Mouse (Mus musculus) thymus, adult 2 months (tissue): ENCODE measurements at regions not wholly inside any gene's neighbourhood (a gene's known extent, or its start where the extent isn't known, plus 50 kb on each side); places are given as distances from the start of the nearest gene placed in this dataset.
"Not testable (repeated sequence)": the region's sequence is repeated elsewhere in the genome, so short reads cannot be mapped to it uniquely, and the experiment has no call there.

Source experiments
- DNase-seq: peaks from one replicate; pipeline ENCODE4 v3.0.0; 2021
- H3K27ac ChIP-seq: fragments of 200-500 bp; 2 replicates; pipeline ENCODE4 v1.5.1; 2012; ENCODE audit warnings: low read length, control low read depth; ENCODE audit not compliant: control insufficient read depth, insufficient read depth
- H3K27me3 ChIP-seq: fragments of 200-500 bp; 2 replicates; pipeline ENCODE4 v1.6.1; 2012; ENCODE audit warnings: mild to moderate bottlenecking, low read length, moderate library complexity, mixed read lengths; ENCODE audit not compliant: control insufficient read depth, insufficient read depth
- H3K36me3 ChIP-seq: fragments of 200-500 bp; 2 replicates; pipeline ENCODE4 v1.6.1; 2012; ENCODE audit warnings: mild to moderate bottlenecking, low read length, moderate library complexity; ENCODE audit not compliant: control insufficient read depth, insufficient read depth
- H3K4me1 ChIP-seq: fragments of 200-500 bp; replicated peaks from 2 replicates; pipeline ENCODE4 v1.6.1; 2012; ENCODE audit warnings: low read length; ENCODE audit not compliant: control insufficient read depth, insufficient read depth
- H3K4me3 ChIP-seq: fragments of 200-500 bp; 2 replicates; pipeline ENCODE4 v1.5.1; 2012; ENCODE audit warnings: mild to moderate bottlenecking, low read length, control low read depth, moderate library complexity; ENCODE audit not compliant: control insufficient read depth, insufficient read depth
- CTCF ChIP-seq: fragments of 200-500 bp; IDR thresholded peaks from 2 replicates; pipeline ENCODE4 v1.5.1; 2012; ENCODE audit warnings: mild to moderate bottlenecking, control low read depth, low read length, moderate library complexity, borderline replicate concordance; ENCODE audit not compliant: control insufficient read depth, poor library complexity, insufficient read depth; ENCODE audit errors: extremely low read depth
- POLR2A ChIP-seq: fragments of 200-500 bp; IDR thresholded peaks from 2 replicates; pipeline ENCODE4 v1.6.1; 2012; ENCODE audit warnings: mild to moderate bottlenecking, low read length, control low read depth, moderate library complexity; ENCODE audit not compliant: control insufficient read depth, poor library complexity, insufficient read depth; ENCODE audit errors: extremely low read depth
- WGBS: fragments of 180-500 bp; shearing (Covaris S2); methylation state at CpG from one replicate; pipeline ENCODE4 v1.1.7; 2018; 5-methylcytosine and 5-hydroxymethylcytosine counted together

DNA sequence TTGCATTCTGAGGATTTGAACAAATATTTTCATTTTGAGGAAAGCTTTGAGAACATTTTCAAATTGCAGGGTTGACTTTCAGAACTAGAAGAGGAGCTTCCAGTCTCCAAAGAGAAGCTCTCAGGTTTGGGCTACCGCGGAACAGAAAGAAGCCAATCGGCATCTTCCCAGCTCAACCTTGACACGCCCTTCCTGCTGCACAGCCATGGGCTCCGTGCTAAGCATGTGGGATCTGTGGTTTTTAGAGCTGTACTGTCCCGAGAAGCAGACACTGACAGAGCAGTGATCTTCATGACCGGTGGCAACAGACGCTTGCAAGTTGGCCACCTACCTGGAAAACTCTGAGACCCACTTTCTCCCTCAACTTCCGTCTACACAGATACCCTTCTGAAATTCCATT lies 85.4 kb upstream of the Gm12728 start:
- WGBS: 70% methylated on average over 9 of the region's 9 CpGs
- H3K36me3 ChIP-seq: no peaks in the 10 kb centered on the region
- no peak overlapping the region for H3K27ac ChIP-seq
- H3K4me1 ChIP-seq: no peaks in the 10 kb centered on the region
- H3K4me3 ChIP-seq: no peak overlapping the region
- no peaks in the 10 kb centered on the region for H3K27me3 ChIP-seq
- TF ChIP-seq CTCF (no peak), POLR2A (no peak)
- DNase-seq: no peak

DNA sequence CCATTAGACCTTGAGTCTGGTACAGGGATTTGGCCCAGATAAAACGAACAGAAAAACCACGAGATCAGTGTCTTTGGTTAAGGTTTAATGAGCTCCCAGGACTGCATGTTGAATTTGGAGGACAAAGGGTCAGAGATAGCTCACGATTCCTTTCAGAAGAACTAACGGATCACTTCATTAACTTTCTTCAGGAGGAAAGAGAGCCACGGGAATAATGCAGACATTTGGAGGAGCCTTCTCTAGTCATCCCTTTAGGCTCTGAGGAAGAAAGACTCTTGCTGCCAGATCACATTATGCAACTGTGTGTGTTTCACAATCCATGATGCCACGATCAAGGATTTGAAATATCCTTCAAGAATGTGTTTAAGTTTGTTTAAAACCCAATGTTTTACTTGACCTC lies 83.7 kb upstream of the Gm12728 start:
- H3K36me3 ChIP-seq: no peaks in the 10 kb centered on the region
- H3K27ac ChIP-seq: no peak overlapping the region
- no peaks in the 10 kb centered on the region for H3K27me3 ChIP-seq
- no peak overlapping the region for H3K4me3 ChIP-seq
- no peak for DNase-seq
- no peaks in the 10 kb centered on the region for H3K4me1 ChIP-seq
- WGBS: 83% methylated on average over 6 of the region's 6 CpGs
- no peak for TF ChIP-seq CTCF
- no peak for TF ChIP-seq POLR2A

DNA sequence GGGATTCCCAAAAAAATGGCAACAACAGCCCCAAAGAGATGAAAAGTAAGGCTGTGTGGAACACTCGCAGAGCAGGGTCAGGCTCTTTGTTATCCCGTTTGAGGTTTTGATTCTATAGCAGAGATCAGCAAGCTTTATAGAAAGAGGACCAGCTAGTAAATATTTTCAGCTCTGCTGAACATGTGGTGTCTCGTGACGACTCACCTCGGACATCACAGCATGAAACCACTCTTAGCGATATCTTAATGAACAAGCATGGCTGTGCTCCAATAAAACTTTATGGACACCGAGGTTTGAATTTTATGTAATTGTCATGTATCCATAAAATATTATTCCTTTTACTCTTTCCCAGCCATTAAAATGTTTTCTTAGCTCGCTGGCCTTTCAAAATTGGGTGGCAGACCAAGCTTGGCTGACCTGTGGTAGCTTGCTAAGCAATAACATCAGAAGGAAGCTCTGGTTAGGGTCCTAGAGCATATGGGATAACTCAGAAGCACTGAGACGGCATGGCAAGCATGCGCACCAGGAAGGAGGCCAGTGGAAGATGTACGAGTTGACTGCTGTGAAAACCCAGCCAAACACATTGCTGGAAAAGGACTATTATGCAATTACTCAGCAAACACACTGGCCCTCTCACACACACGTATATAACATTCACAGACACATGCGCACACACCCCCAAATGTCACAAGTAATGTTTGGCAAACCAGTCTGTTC lies 81.4 kb upstream of the Gm12728 start:
- DNase-seq: no peak
- TF ChIP-seq POLR2A: no peak
- no peaks in the 10 kb centered on the region for H3K27me3 ChIP-seq
- H3K36me3 ChIP-seq: no peaks in the 10 kb centered on the region
- H3K4me1 ChIP-seq: no peaks in the 10 kb centered on the region
- H3K27ac ChIP-seq: no peak overlapping the region
- WGBS: 92% methylated on average over 13 of the region's 13 CpGs
- no peak overlapping the region for H3K4me3 ChIP-seq

DNA sequence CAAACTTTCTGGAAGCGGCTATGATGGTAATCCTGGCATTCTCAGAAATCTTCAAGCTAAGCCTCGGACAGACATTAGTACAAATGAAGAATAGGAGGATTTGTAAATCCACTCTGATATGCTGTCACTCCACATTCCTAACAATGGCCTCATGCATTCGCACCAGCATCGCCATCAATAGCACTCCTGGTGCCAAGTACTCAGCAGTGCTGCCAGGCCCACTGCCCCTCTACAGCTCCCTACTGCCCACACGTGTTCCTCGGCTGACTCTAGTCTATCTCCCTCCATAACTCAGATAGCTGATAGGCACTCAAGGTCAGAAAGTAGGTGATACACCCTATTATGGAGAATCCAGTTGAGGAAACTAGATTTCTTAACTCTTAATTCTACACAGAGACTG lies 75.7 kb upstream of the Gm12728 start:
- Histone ChIP-seq H3K27ac (no peak overlapping the region), H3K27me3 (no peaks in the 10 kb centered on the region), H3K4me3 (no peak overlapping the region), H3K36me3 (no peaks in the 10 kb centered on the region), H3K4me1 (no peaks in the 10 kb centered on the region)
- 95% methylated on average over 6 of the region's 6 CpGs for WGBS
- TF ChIP-seq POLR2A (no peak), CTCF (no peak)
- DNase-seq: no peak

DNA sequence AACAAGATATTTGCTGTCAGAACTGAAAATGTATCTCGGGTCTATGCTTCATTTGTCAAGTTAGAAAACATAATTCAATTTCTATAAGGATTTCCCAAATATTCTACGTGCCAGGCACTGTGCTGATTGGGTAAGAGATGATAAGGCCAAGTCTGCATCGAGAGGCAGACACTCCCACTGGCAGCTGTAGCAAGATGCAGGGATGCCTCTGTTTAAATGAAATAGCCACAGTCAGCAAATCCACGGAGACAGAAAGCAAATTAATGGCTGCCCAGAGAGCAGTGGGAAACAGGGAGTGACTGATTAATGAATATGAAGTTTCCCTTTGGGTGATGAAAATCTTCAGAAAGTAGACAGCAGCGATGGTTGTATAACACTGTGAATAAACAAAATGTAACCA lies 71.6 kb upstream of the Gm12728 start:
- no peaks in the 10 kb centered on the region for H3K36me3 ChIP-seq
- H3K4me1 ChIP-seq: no peaks in the 10 kb centered on the region
- H3K27ac ChIP-seq: no peak overlapping the region
- WGBS: 87% methylated on average over 5 of the region's 5 CpGs
- DNase-seq: no peak
- no peaks in the 10 kb centered on the region for H3K27me3 ChIP-seq
- no peak for TF ChIP-seq CTCF
- no peak for TF ChIP-seq POLR2A
- no peak overlapping the region for H3K4me3 ChIP-seq

DNA sequence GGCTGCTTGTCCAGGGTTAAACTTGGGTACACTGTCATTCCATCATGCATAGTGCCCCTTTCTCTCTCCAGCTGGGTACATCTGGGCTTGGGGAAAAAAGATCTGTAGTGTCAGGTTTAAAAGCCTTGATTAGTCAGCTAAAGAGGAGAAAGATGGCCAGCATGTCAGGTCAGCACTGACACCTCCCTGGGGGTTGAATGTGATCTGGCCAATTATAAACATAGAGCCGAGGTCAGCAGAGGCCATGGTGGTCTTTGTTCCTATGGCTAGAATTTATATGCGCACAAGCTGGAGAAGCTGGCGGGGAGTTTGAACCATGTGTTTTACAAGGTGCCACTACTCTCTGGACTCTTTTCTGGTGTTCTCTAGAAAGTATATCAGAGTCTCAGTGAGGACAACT lies 61.0 kb upstream of the Gm12728 start:
- no peak for TF ChIP-seq POLR2A
- no peak for TF ChIP-seq CTCF
- 88% methylated on average over 3 of the region's 3 CpGs for WGBS
- H3K27me3 ChIP-seq: no peaks in the 10 kb centered on the region

DNA sequence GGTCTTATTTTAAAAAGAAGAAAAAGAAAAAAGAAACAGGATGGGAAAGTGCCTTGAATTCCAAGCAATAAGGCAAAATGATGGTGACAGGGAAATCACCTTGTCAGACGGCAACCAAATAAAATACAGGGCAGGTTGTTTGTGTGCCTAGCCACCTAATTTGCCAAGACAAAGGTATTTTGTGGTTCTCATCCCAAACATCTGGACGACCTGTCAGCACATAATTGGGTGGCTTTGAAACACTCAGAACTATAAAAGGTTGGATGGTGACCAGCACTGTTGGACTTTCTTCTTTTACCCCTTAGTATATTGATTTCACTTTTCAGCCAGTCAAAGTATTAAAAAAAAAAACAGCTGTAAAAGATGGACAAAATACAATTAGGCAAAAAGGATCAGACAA lies 58.8 kb upstream of the Gm12728 start:
- no peaks in the 10 kb centered on the region for H3K36me3 ChIP-seq

More for the DNA sequence above, 61.0 kb upstream of the Gm12728 start:
- Histone ChIP-seq H3K4me1 (no peaks in the 10 kb centered on the region), H3K27ac (no peak overlapping the region), H3K36me3 (no peaks in the 10 kb centered on the region), H3K4me3 (no peak overlapping the region)
- DNase-seq: no peak

DNA sequence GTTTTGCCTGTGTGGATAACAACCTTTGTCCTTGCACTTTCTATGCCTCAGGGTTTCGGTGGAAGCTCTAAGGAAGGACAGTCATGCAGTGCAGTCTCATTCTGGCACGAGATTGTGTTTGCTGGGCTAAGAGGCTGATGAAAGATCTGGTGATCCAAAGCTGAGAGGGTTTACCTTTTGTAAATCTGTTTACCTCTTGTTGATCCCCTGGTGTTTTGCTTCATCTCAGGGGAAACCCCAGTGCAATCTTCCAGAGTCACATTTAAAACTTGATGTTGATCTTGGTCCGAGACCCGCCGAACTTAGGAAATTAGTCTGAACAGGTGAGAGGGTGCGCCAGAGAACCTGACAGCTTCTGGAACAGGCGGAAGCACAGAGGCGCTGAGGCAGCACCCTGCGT lies 54.6 kb upstream of the Gm12728 start:
- WGBS: 94% methylated on average over 8 of the region's 9 CpGs
- H3K4me3 ChIP-seq, DNase-seq, H3K4me1 ChIP-seq, H3K27me3 ChIP-seq, H3K36me3 ChIP-seq, H3K27ac ChIP-seq: not testable (repeated sequence)

More for the DNA sequence above, 58.8 kb upstream of the Gm12728 start:
- Histone ChIP-seq H3K27ac (no peak overlapping the region), H3K4me1 (no peaks in the 10 kb centered on the region), H3K4me3 (no peak overlapping the region), H3K27me3 (no peaks in the 10 kb centered on the region)
- WGBS: 89% methylated on average over 2 of the region's 2 CpGs
- DNase-seq: no peak
- TF ChIP-seq POLR2A (no peak), CTCF (no peak)
